Mouse (Mus musculus): ENCODE measurements around the gene Bmpr1a. TPM values are rescaled to one million over a fixed set of nuclear protein-coding genes. Genes with fewer than 3 reads are reported as not detected.

Bmpr1a gene
- polyA plus RNA-seq, 1 experiment from 2014 or later: 53.2 TPM

GRCm38 (mm10) chr14:34497346-34497745, 5.8 kb downstream of the Bmpr1a start:
- H3K27me3 ChIP-seq: no peaks in the 10 kb centered on the region
- POLR2A ChIA-PET: interaction anchor here (1.2 kb wide), 1 partner anchor 10 kb away, joined by 3 read pairs; no protein-coding TSS in a partner anchor
- TF ChIP-seq CTCF (IDR thresholded peaks at IDR 0.05): no peak

GRCm38 (mm10) chr14:34493682-34494081, 9.5 kb downstream of the Bmpr1a start:
- POLR2A ChIA-PET: no interaction called here
- ATAC-seq: no peak
- TF ChIP-seq CTCF (IDR thresholded peaks at IDR 0.05): no peak
- CTCF ChIA-PET: no interaction called here
- H3K27me3 ChIP-seq: no peaks in the 10 kb centered on the region
- DNase-seq (ENCODE audit: low read depth, low spot score): no peak
- in situ Hi-C loops (cut with MboI; ENCODE audit: low pct_unique_long_range_greater_than_20kb): no loop called here

More at GRCm38 (mm10) chr14:34497346-34497745, 5.8 kb downstream of the Bmpr1a start:
- CTCF ChIA-PET: interaction anchor here (1.9 kb wide), 1 partner anchor 15 kb away, joined by 6 read pairs; no protein-coding TSS in a partner anchor
- ATAC-seq: no peak
- in situ Hi-C loops (cut with MboI; ENCODE audit: low pct_unique_long_range_greater_than_20kb): no loop called here
- DNase-seq (ENCODE audit: low read depth, low spot score): no peak

DNA sequence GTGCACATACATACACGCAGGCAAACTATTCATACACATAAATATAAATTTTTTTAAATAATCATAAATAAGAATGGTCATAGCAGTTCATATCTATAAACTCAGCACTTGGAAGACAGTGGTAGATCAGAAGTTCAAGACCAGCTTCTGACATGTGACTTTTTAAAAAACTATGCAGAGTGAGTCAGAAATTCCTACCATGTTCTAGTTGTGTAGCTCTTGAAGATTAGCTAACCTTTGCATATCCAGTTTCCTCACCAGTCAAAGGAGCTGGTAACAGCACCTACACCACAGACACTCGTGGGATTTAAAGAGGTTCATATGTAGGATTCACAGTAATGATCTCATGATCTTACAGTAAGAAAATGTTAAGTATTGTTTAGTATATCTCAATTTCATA, 10.5 kb downstream of the Bmpr1a start:
- H3K27me3 ChIP-seq: no peaks in the 10 kb centered on the region
- TF ChIP-seq CTCF (IDR thresholded peaks at IDR 0.05): no peak
- ChIA-PET POLR2A (no interaction called here), CTCF (interaction anchor here (1.2 kb wide), 1 partner anchor 9 kb away, joined by 4 read pairs; no protein-coding TSS in a partner anchor)
- DNase-seq (ENCODE audit: low read depth, low spot score) (no peak), ATAC-seq (no peak)
- in situ Hi-C loops (cut with MboI; ENCODE audit: low pct_unique_long_range_greater_than_20kb): no loop called here

GRCm38 (mm10) chr14:34490965-34491364, 12.2 kb downstream of the Bmpr1a start:
- in situ Hi-C loops (cut with MboI; ENCODE audit: low pct_unique_long_range_greater_than_20kb): no loop called here
- DNase-seq (ENCODE audit: low read depth, low spot score) (no peak), ATAC-seq (no peak)
- TF ChIP-seq CTCF (IDR thresholded peaks at IDR 0.05): no peak
- H3K27me3 ChIP-seq: no peaks in the 10 kb centered on the region
- ChIA-PET POLR2A (no interaction called here), CTCF (interaction anchor here (1.1 to 1.7 kb wide), 2 partner anchors 9 to 56 kb away, joined by 3 to 6 read pairs; no protein-coding TSS in a partner anchor)

- no peaks in the 10 kb centered on the region for H3K27me3 ChIP-seq
- CTCF ChIA-PET: interaction anchor here (1.3 to 2.0 kb wide), 4 partner anchors 10 to 53 kb away, joined by 3 to 6 read pairs (median 4); no protein-coding TSS in a partner anchor
- POLR2A ChIA-PET: interaction anchor here (0.8 to 1.6 kb wide), 2 partner anchors 13 to 23 kb away, joined by 3 to 5 read pairs; partner anchors contain the start of gene Bmpr1a
- TF ChIP-seq CTCF (IDR thresholded peaks at IDR 0.05): no peak
- in situ Hi-C loops (cut with MboI; ENCODE audit: low pct_unique_long_range_greater_than_20kb): no loop called here
- DNase-seq (ENCODE audit: low read depth, low spot score) (no peak), ATAC-seq (no peak)
Observed at GRCm38 (mm10) chr14:34489928-34490327, 13.2 kb downstream of the Bmpr1a start.

- peak; percentile 7 for TF ChIP-seq CTCF (IDR thresholded peaks at IDR 0.05)
- DNase-seq (ENCODE audit: low read depth, low spot score): no peak
- in situ Hi-C loops (cut with MboI; ENCODE audit: low pct_unique_long_range_greater_than_20kb): no loop called here
- ChIA-PET POLR2A (no interaction called here), CTCF (interaction anchor here (0.9 kb wide), 1 partner anchor 61 kb away, joined by 3 read pairs; no protein-coding TSS in a partner anchor)
- no peaks in the 10 kb centered on the region for H3K27me3 ChIP-seq
- ATAC-seq: no peak
Observed at GRCm38 (mm10) chr14:34486169-34486568, 17.0 kb downstream of the Bmpr1a start.

GRCm38 (mm10) chr14:34483469-34484341, 19.4 kb downstream of the Bmpr1a start:
- ATAC-seq: no peak
- POLR2A ChIA-PET: no interaction called here
- no peaks in the 10 kb centered on the region for H3K27me3 ChIP-seq
- TF ChIP-seq CTCF (IDR thresholded peaks at IDR 0.05): no peak
- in situ Hi-C loops (cut with MboI; ENCODE audit: low pct_unique_long_range_greater_than_20kb): no loop called here
- CTCF ChIA-PET: interaction anchor here (1.1 to 1.7 kb wide), 2 partner anchors 9 to 11 kb away, joined by 3 to 4 read pairs; no protein-coding TSS in a partner anchor
- DNase-seq (ENCODE audit: low read depth, low spot score): no peak

- no peak for TF ChIP-seq CTCF (IDR thresholded peaks at IDR 0.05)
- in situ Hi-C loops (cut with MboI; ENCODE audit: low pct_unique_long_range_greater_than_20kb): no loop called here
- CTCF ChIA-PET: interaction anchor here (1.4 kb wide), 1 partner anchor 78 kb away, joined by 4 read pairs; no protein-coding TSS in a partner anchor
- no peaks in the 10 kb centered on the region for H3K27me3 ChIP-seq
- POLR2A ChIA-PET: no interaction called here
- DNase-seq (ENCODE audit: low read depth, low spot score) (no peak), ATAC-seq (no peak)
Observed at GRCm38 (mm10) chr14:34471591-34471990, 31.6 kb downstream of the Bmpr1a start.

DNA sequence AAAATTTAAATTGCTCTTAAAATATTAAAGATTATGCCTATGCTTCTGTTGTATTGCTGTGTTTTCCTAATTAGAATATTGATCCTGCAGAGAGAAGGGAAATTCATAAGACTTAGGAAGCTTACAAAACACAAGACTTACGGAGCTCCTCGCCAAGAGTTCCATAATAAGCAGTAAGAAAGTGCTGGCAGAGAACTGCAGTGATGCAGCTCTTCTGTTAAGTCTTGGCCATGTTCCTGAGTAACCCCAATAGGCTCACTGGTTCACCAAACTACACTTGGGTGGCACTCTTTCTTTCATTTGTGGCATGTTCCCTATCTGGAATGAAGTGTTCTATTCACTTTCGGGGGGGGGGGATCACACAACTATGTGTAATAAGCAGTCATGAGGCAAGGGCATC, 36.9 kb downstream of the Bmpr1a start:
- TF ChIP-seq CTCF (IDR thresholded peaks at IDR 0.05): no peak
- no peak for DNase-seq (ENCODE audit: low read depth, low spot score)
- ChIA-PET POLR2A (no interaction called here), CTCF (interaction anchor here (0.6 to 1.7 kb wide), 2 partner anchors 80 to 86 kb away, joined by 3 read pairs; no protein-coding TSS in a partner anchor)
- in situ Hi-C loops (cut with MboI; ENCODE audit: low pct_unique_long_range_greater_than_20kb): no loop called here
- no peak for ATAC-seq
- no peaks in the 10 kb centered on the region for H3K27me3 ChIP-seq

GRCm38 (mm10) chr14:34459386-34459785, 43.8 kb downstream of the Bmpr1a start:
- DNase-seq (ENCODE audit: low read depth, low spot score): no peak

More at GRCm38 (mm10) chr14:34459386-34459785, 43.8 kb downstream of the Bmpr1a start:
- no peaks in the 10 kb centered on the region for H3K27me3 ChIP-seq
- POLR2A ChIA-PET: interaction anchor here (1.0 kb wide), 1 partner anchor 88 kb away, joined by 6 read pairs; no protein-coding TSS in a partner anchor
- in situ Hi-C loops (cut with MboI; ENCODE audit: low pct_unique_long_range_greater_than_20kb): no loop called here
- no peak for TF ChIP-seq CTCF (IDR thresholded peaks at IDR 0.05)
- CTCF ChIA-PET: interaction anchor here (1.4 to 1.7 kb wide), 4 partner anchors 13 to 102 kb away, joined by 4 to 7 read pairs (median 6); no protein-coding TSS in a partner anchor
- ATAC-seq: no peak
